Mouse (Mus musculus) stomach, postnatal 0 days (tissue): ENCODE measurements around the gene Rhog.

Experiments
- CTCF ChIP-seq: IDR thresholded peaks from 2 replicates; pipeline ENCODE4 v1.5.1; 2016; ENCODE audit warnings: antibody characterized with exemption, low read depth, mild to moderate bottlenecking, moderate library complexity
- EP300 ChIP-seq: optimal IDR thresholded peaks from 2 replicates; pipeline ENCODE3; 2016; ENCODE audit warnings: antibody characterized with exemption

DNA sequence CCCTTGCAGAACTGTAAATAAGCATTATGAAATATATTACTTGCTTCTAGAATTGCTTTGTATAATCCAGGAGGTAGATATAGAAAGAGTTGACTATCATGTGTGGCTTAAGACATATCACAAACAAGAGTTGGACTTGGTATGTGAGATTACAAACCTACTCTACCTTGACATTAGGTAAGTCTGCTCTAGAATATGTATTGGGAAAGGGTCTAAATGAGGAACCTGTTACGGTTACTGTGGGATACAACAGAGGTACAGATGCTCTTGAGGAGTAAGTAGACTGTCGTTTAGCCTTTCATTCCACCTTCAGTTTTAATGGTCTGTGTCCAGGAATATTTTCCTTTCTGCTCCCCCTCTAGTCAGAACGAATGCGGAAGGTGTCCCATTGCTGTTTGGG, 46.6 kb upstream of the Rhog start:
- TF ChIP-seq EP300 = no peak
- TF ChIP-seq CTCF = no peak
